Mouse (Mus musculus) heart, postnatal 0 days (tissue): ENCODE results near the gene Aldh1l1.

Experiments
- CTCF ChIP-seq: IDR thresholded peaks from 2 replicates; pipeline ENCODE4 v1.5.1; 2016; ENCODE audit warnings: antibody characterized with exemption, control low read depth, low read depth
- EP300 ChIP-seq: IDR thresholded peaks from 2 replicates; pipeline ENCODE4 v1.6.1; 2016; ENCODE audit warnings: antibody characterized with exemption, low read depth

- TF ChIP-seq EP300 (no peak), CTCF (no peak)
Measured at GRCm38 (mm10) chr6:90565357-90566215, 79.4 kb downstream of the Aldh1l1 start.
